22 mouse cellular contexts compared by ENCODE assay signal in the genomic region with DNA sequence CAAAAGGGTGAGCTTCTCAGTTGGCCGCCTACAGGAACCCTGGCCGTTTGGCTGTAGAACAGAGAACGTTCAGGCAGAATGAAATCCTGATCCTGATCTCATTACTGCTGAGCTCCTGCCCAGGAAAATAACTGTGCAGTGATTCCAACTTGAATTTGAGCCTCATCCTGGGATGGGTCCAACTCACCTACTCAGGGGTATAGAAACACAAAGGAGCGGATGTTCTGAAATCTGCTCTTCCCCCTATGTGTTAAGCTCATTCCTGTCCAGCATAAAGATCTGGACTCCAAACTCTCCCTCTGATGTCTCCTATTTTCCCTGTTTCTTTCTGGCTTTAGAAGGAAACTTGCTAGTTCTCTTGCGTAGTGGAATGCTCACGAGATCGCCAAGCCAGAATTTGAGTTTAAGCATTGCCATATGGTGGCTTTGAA.
DNase-seq lines count a peak whose midpoint lies in the region; ATAC-seq and TF ChIP-seq lines count a peak whose summit lies in the region.
"Had no signal": no experiment of that assay in that cellular context is flagged by ENCODE, and none has a peak within 500 bp of the region (broad histone marks: within the 10 kb centered on the region; RNA-seq: fewer than 3 reads in every experiment).

No protein-coding gene starts in this region.

- ATAC-seq in limb, embryonic 14.5 days (ENCODE audit: low FRiP score, low read depth) = peak; percentile 73
- ATAC-seq: forebrain, embryonic 13.5 days; hindbrain, postnatal 0 days; intestine, postnatal 0 days; liver, embryonic 12.5 days; midbrain, embryonic 15.5 days had no signal

- no peak overlapping the region for H3K4me2 ChIP-seq in limb, embryonic 14.5 days (replicated peaks; ENCODE audit: low read depth, low read length, severe bottlenecking)
- H3K4me2 ChIP-seq: forebrain, embryonic 13.5 days; heart, embryonic 15.5 days; kidney, embryonic 15.5 days; liver, embryonic 12.5 days; midbrain, embryonic 15.5 days had no signal

- no peak overlapping the region for H3K9ac ChIP-seq in limb, embryonic 14.5 days (ENCODE audit: low read depth, low read length, severe bottlenecking)
- H3K9ac ChIP-seq: forebrain, embryonic 13.5 days; heart, embryonic 15.5 days; kidney, embryonic 15.5 days; liver, embryonic 12.5 days; midbrain, embryonic 15.5 days had no signal

- no peak overlapping the region for H3K4me3 ChIP-seq in layer of hippocampus, adult 2 months
- no peak overlapping the region for H3K4me3 ChIP-seq in embryonic facial prominence, embryonic 10.5 days
- H3K4me3 ChIP-seq in limb, embryonic 14.5 days (replicated peaks; ENCODE audit: low read length) = no peak overlapping the region
- H3K4me3 ChIP-seq: erythroblast, embryonic 14.5 days; forebrain, embryonic 13.5 days; heart, embryonic 15.5 days; kidney, embryonic 15.5 days; liver, embryonic 12.5 days; midbrain, embryonic 15.5 days; myocyte had no signal

- 0 out of 2 replicates have a peak, but pooled peaks have one; percentile 8 for TF ChIP-seq CTCF in layer of hippocampus, adult 2 months (conservative IDR thresholded peaks at IDR 0.05)

- H3K36me3 ChIP-seq in embryonic facial prominence, embryonic 10.5 days (replicated peaks) = no peaks in the 10 kb centered on the region
- no peaks in the 10 kb centered on the region for H3K36me3 ChIP-seq in limb, embryonic 14.5 days (ENCODE audit: control insufficient read depth, insufficient read depth, low read length)
- H3K36me3 ChIP-seq: G1E; heart, embryonic 15.5 days; kidney, embryonic 15.5 days; liver, embryonic 12.5 days; midbrain, embryonic 15.5 days had no signal

- TF ChIP-seq POLR2A in limb, embryonic 14.5 days (IDR thresholded peaks at IDR 0.05; ENCODE audit: borderline replicate concordance, extremely low read depth, insufficient read depth, insufficient read length) = no peak

- no peaks in the 10 kb centered on the region for H3K9me3 ChIP-seq in embryonic facial prominence, embryonic 10.5 days
- no peaks in the 10 kb centered on the region for H3K9me3 ChIP-seq in limb, embryonic 14.5 days (ENCODE audit: control insufficient read depth, low read length)
- H3K9me3 ChIP-seq: forebrain, embryonic 13.5 days; G1E; heart, embryonic 15.5 days; kidney, embryonic 15.5 days; liver, embryonic 12.5 days; midbrain, embryonic 15.5 days had no signal

- no peaks in the 10 kb centered on the region for H3K27me3 ChIP-seq in embryonic facial prominence, embryonic 10.5 days (replicated peaks; ENCODE audit: low read depth, poor library complexity, severe bottlenecking)
- no peaks in the 10 kb centered on the region for H3K27me3 ChIP-seq in limb, embryonic 14.5 days (ENCODE audit: control insufficient read depth, insufficient read depth, low read length)
- H3K27me3 ChIP-seq: forebrain, embryonic 13.5 days; heart, embryonic 15.5 days; kidney, embryonic 15.5 days; liver, embryonic 12.5 days; midbrain, embryonic 15.5 days had no signal

- no peak overlapping the region for H3K27ac ChIP-seq in layer of hippocampus, adult 2 months
- peak overlapping the region; percentile 59 for H3K27ac ChIP-seq in embryonic facial prominence, embryonic 10.5 days (replicated peaks)
- peak overlapping the region; percentile 40; the same call in 1 of the 2 replicates for H3K27ac ChIP-seq in limb, embryonic 14.5 days (replicated peaks; ENCODE audit: low read depth, low read length)
- H3K27ac ChIP-seq: forebrain, embryonic 13.5 days; heart, embryonic 15.5 days; hindbrain, postnatal 0 days; kidney, embryonic 15.5 days; liver, embryonic 12.5 days; midbrain, embryonic 15.5 days had no signal

- peak; percentile 30 to 37 for DNase-seq in cerebellum, postnatal 25 days
- DNase-seq in cerebellum, adult 11-12 months = no peak
- no peak for DNase-seq in layer of hippocampus, adult 2 months (ENCODE audit: low spot score in 2 of 2)
- no peak for DNase-seq in layer of hippocampus, postnatal 10 days (ENCODE audit: low spot score in 2 of 2)
- DNase-seq in embryonic facial prominence, embryonic 10.5 days (ENCODE audit: low spot score) = no peak
- DNase-seq in limb, embryonic 14.5 days (ENCODE audit: low spot score) = peak; percentile 80
- DNase-seq in embryo, embryonic 10 days (ENCODE audit: low spot score) = no peak
- DNase-seq: adrenal gland, postnatal 14 days; embryo, embryonic 11 days; heart, adult 18-20 months; kidney, postnatal 4 days; thymus, postnatal 25 days had no signal

- WGBS in embryonic facial prominence, embryonic 10.5 days = 70% methylated on average over 7 of the region's 7 CpGs
- 52% methylated on average over 7 of the region's 7 CpGs for WGBS in limb, embryonic 14.5 days

- H3K4me1 ChIP-seq in embryonic facial prominence, embryonic 10.5 days = peaks cover 60% of the 10 kb centered on the region
- peaks cover 52% of the 10 kb centered on the region for H3K4me1 ChIP-seq in limb, embryonic 14.5 days (ENCODE audit: control insufficient read depth, insufficient read depth, low read length)
- H3K4me1 ChIP-seq: liver, embryonic 12.5 days had no signal

Comparison
In these comparisons a context has a peak if more than half of its experiments do, and no peak if none do; other contexts are left out.
1. DNase-seq: peak in cerebellum, postnatal 25 days (2 of 2) and limb, embryonic 14.5 days (single experiment); none in cerebellum, adult 11-12 months (single experiment), layer of hippocampus, adult 2 months (0 of 2), layer of hippocampus, postnatal 10 days (0 of 2), embryonic facial prominence, embryonic 10.5 days (single experiment) and embryo, embryonic 10 days (single experiment).